Mouse (Mus musculus): ENCODE measurements around the gene Pabpn1l.
A peak's percentile ranks its signal among the peaks of the same experiment; 100 is the strongest.

Gene Pabpn1l

GRCm38 (mm10) chr8:122622727-122623126 lies at the start of gene Pabpn1l:
Pabpn1l (minus strand) TSS chr8:122622739.
- no peak for DNase-seq

GRCm38 (mm10) chr8:122671894-122672293 lies 49.4 kb upstream of the Pabpn1l start:
- DNase-seq: no peak

GRCm38 (mm10) chr8:122670718-122671117 lies 48.2 kb upstream of the Pabpn1l start:
- no peak for DNase-seq

GRCm38 (mm10) chr8:122670001-122670400 lies 47.5 kb upstream of the Pabpn1l start:
- DNase-seq: no peak

- DNase-seq: no peak
These were observed 46.8 kb upstream of the Pabpn1l start for GRCm38 (mm10) chr8:122669370-122669769.

- DNase-seq: no peak
These were observed 45.3 kb upstream of the Pabpn1l start for GRCm38 (mm10) chr8:122667854-122668253.

GRCm38 (mm10) chr8:122666827-122667226 lies 44.3 kb upstream of the Pabpn1l start:
- peak in 1 of 2 experiments; percentile 38 for DNase-seq

- DNase-seq: peak; percentile 22 to 39
These were observed 43.8 kb upstream of the Pabpn1l start for GRCm38 (mm10) chr8:122666338-122666764.

GRCm38 (mm10) chr8:122665667-122666316 lies 43.3 kb upstream of the Pabpn1l start:
- peak; percentile 78 to 86 for DNase-seq

GRCm38 (mm10) chr8:122665221-122665620 lies 42.7 kb upstream of the Pabpn1l start:
- DNase-seq: peak; percentile 65 to 76

- DNase-seq: peak; percentile 28 to 51
These were observed 41.1 kb upstream of the Pabpn1l start for GRCm38 (mm10) chr8:122663670-122664069.

GRCm38 (mm10) chr8:122663106-122663505 lies 40.6 kb upstream of the Pabpn1l start:
- no peak for DNase-seq

GRCm38 (mm10) chr8:122661894-122662293 lies 39.4 kb upstream of the Pabpn1l start:
- DNase-seq: no peak

GRCm38 (mm10) chr8:122661138-122661537 lies 38.6 kb upstream of the Pabpn1l start:
- DNase-seq: peak; percentile 86 to 91

GRCm38 (mm10) chr8:122660022-122660421 lies 37.5 kb upstream of the Pabpn1l start:
- peak; percentile 34 to 37 for DNase-seq

GRCm38 (mm10) chr8:122658807-122659160 lies 36.2 kb upstream of the Pabpn1l start:
- DNase-seq: no peak

GRCm38 (mm10) chr8:122658149-122658806 lies 35.7 kb upstream of the Pabpn1l start:
- DNase-seq: no peak

- peak; percentile 37 to 38 for DNase-seq
These were observed 33.8 kb upstream of the Pabpn1l start for GRCm38 (mm10) chr8:122656056-122656999.

- DNase-seq: peak; percentile 80 to 86
These were observed 32.2 kb upstream of the Pabpn1l start for GRCm38 (mm10) chr8:122654768-122655167.

GRCm38 (mm10) chr8:122652643-122653042 lies 30.1 kb upstream of the Pabpn1l start:
- DNase-seq: no peak

GRCm38 (mm10) chr8:122651326-122651921 lies 28.9 kb upstream of the Pabpn1l start:
- DNase-seq: no peak

- DNase-seq: no peak
These were observed 25.8 kb upstream of the Pabpn1l start for GRCm38 (mm10) chr8:122648192-122648970.

Measured in kidney, postnatal 4 days (tissue).